Mouse (Mus musculus) adrenal gland (tissue): ENCODE measurements around the gene Pmpcb.
"Not testable (repeated sequence)": the region's sequence is repeated elsewhere in the genome, so short reads cannot be mapped to it uniquely, and the experiment has no call there.

Source experiments
- intact Hi-C: fragments of 180-260 bp; cut with DNase I; formaldehyde crosslinking; loops from one replicate; pipeline ENCODE4 v1.15.1; 2025
- long read RNA-seq, 2 experiments: library from polyadenylated mRNA; unstranded; transcript quantifications; one replicate each; pipeline ENCODE4 v2.0.0; 2020; ENCODE audit warnings: borderline replicate concordance in 1 of 2; ENCODE audit not compliant: insufficient replicate concordance in 1 of 2

Pmpcb gene
- long read RNA-seq, experiment 1, transcript Pmpcb-201 (13 exons, 1,615 nt): major isoform, 108 of 114 reads
- long read RNA-seq, experiment 1, partial matches to known transcripts: 3 of 114 reads
- long read RNA-seq, experiment 1, other reads (novel, unspliced or antisense): 3 of 114 reads
- long read RNA-seq, experiment 2, transcript Pmpcb-201 (13 exons, 1,615 nt): major isoform, 96 of 115 reads
- long read RNA-seq, experiment 2, partial matches to known transcripts: 11 of 115 reads
- long read RNA-seq, experiment 2, other reads (novel, unspliced or antisense): 8 of 115 reads

- intact Hi-C loops: loop anchor here (2.0 kb wide), 1 partner anchor 50 kb away; no protein-coding TSS in a partner anchor
Measured at GRCm38 (mm10) chr5:21736956-21737585, at the start of gene Pmpcb. Pmpcb (plus strand) TSS chr5:21737141.

- intact Hi-C loops: no loop called here
Measured at GRCm38 (mm10) chr5:21692230-21692629, 44.7 kb upstream of the Pmpcb start.

- intact Hi-C loops: no loop called here
Measured at GRCm38 (mm10) chr5:21693372-21693870, 43.5 kb upstream of the Pmpcb start.

GRCm38 (mm10) chr5:21694854-21695490, 42.0 kb upstream of the Pmpcb start:
- intact Hi-C loops: no loop called here

GRCm38 (mm10) chr5:21699555-21699954, 37.4 kb upstream of the Pmpcb start:
- intact Hi-C loops: not testable (repeated sequence)

- intact Hi-C loops: loop anchor here (5.0 kb wide), 1 partner anchor 38 kb away; no protein-coding TSS in a partner anchor
Measured at GRCm38 (mm10) chr5:21700272-21700821, 36.6 kb upstream of the Pmpcb start.

- intact Hi-C loops: loop anchor here (5.0 kb wide), 1 partner anchor 39 kb away; no protein-coding TSS in a partner anchor
Measured at GRCm38 (mm10) chr5:21700934-21701333, 36.0 kb upstream of the Pmpcb start.

- intact Hi-C loops: loop anchor here (5.0 kb wide), 1 partner anchor 39 kb away; no protein-coding TSS in a partner anchor
Measured at GRCm38 (mm10) chr5:21701351-21702008, 35.5 kb upstream of the Pmpcb start, which contains the start of gene Napepld. Napepld (minus strand) TSS chr5:21701396.

- intact Hi-C loops: loop anchor here (5.0 kb wide), 1 partner anchor 40 kb away; no protein-coding TSS in a partner anchor
Measured at GRCm38 (mm10) chr5:21702009-21702364, 35.0 kb upstream of the Pmpcb start.

- intact Hi-C loops: loop anchor here (5.0 kb wide), 1 partner anchor 41 kb away; no protein-coding TSS in a partner anchor
Measured at GRCm38 (mm10) chr5:21702873-21703475, 34.0 kb upstream of the Pmpcb start.

- intact Hi-C loops: loop anchor here (5.0 kb wide), 1 partner anchor 41 kb away; no protein-coding TSS in a partner anchor
Measured at GRCm38 (mm10) chr5:21703708-21704107, 33.2 kb upstream of the Pmpcb start.

GRCm38 (mm10) chr5:21706546-21706945, 30.4 kb upstream of the Pmpcb start:
- intact Hi-C loops: no loop called here

- intact Hi-C loops: not testable (repeated sequence)
Measured at GRCm38 (mm10) chr5:21708011-21708410, 28.9 kb upstream of the Pmpcb start.

GRCm38 (mm10) chr5:21712127-21712715, 24.7 kb upstream of the Pmpcb start:
- intact Hi-C loops: no loop called here

- intact Hi-C loops: no loop called here
Measured at GRCm38 (mm10) chr5:21714447-21714846, 22.5 kb upstream of the Pmpcb start.

- intact Hi-C loops: no loop called here
Measured at GRCm38 (mm10) chr5:21717165-21717715, 19.7 kb upstream of the Pmpcb start.

GRCm38 (mm10) chr5:21718546-21718945, 18.4 kb upstream of the Pmpcb start:
- intact Hi-C loops: no loop called here

- intact Hi-C loops: no loop called here
Measured at GRCm38 (mm10) chr5:21719209-21719608, 17.7 kb upstream of the Pmpcb start.

GRCm38 (mm10) chr5:21724427-21724826, 12.5 kb upstream of the Pmpcb start:
- intact Hi-C loops: no loop called here

GRCm38 (mm10) chr5:21724872-21725271, 12.1 kb upstream of the Pmpcb start:
- intact Hi-C loops: no loop called here
